Mouse (Mus musculus) heart, adult 2 months (tissue): ENCODE measurements around the gene Smarcd3.

Source experiments
- CTCF ChIP-seq: fragments of 200-600 bp; IDR thresholded peaks from 2 replicates; pipeline ENCODE4 v1.8.1; 2022; ENCODE audit warnings: antibody characterized with exemption, mild to moderate bottlenecking, moderate library complexity
- POLR2A ChIP-seq: fragments of 200-500 bp; IDR thresholded peaks from 2 replicates; pipeline ENCODE4 v1.6.1; 2011; ENCODE audit warnings: mild to moderate bottlenecking, low read depth, low read length, control low read depth; ENCODE audit not compliant: insufficient read depth

DNA sequence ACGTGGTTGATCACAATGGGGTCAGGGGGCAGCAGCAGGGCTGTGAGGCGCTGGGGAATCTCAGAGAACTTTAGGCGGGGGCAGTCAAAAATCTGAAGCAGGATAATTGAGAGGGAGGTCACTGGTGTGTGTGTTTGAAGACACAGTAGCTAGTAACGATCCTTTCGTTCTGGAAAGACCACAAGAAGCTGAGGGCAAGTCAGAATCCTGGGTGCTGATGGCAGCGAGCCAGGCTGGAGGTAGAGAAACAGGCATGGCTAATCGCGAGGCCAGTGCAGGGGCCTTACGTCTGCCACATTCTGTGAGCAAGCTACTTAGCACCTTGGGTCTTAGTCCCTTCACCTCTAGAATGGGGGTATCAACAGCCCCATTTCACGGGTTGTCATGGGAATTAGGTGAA, 30.3 kb downstream of the Smarcd3 start:
- TF ChIP-seq CTCF = no peak
- TF ChIP-seq POLR2A = no peak
